Mouse (Mus musculus): ENCODE results near the gene Eva1c. TPM values are rescaled to one million over a fixed set of nuclear protein-coding genes. Genes with fewer than 3 reads are reported as not detected.

The Eva1c gene
- polyA plus RNA-seq, 1 experiment from 2014 or later = 0.61 TPM

- no peak overlapping the region for H3K27ac ChIP-seq (ENCODE audit: low read length)
- peaks cover 6% of the 10 kb centered on the region; the same call in 1 of the 2 replicates for H3K4me1 ChIP-seq (ENCODE audit: control insufficient read depth, insufficient read depth, low read length)
- no peak overlapping the region for H3K4me2 ChIP-seq (ENCODE audit: low read depth, low read length)
- 62% methylated on average over 8 of the region's 8 CpGs for WGBS
- H3K9ac ChIP-seq (ENCODE audit: low read depth, low read length) = no peak overlapping the region
- H3K36me3 ChIP-seq (ENCODE audit: control insufficient read depth, insufficient read depth, low read length) = no peaks in the 10 kb centered on the region
- no peak overlapping the region for H3K4me3 ChIP-seq (ENCODE audit: low read length)
- no peaks in the 10 kb centered on the region for H3K27me3 ChIP-seq (replicated peaks; ENCODE audit: control insufficient read depth, insufficient read depth, low read length)
- no peak for ATAC-seq
- H3K9me3 ChIP-seq (ENCODE audit: control insufficient read depth, low read length) = no peaks in the 10 kb centered on the region
Measured at GRCm38 (mm10) chr16:90872936-90873335, 46.4 kb downstream of the Eva1c start.

- Histone ChIP-seq H3K27ac (ENCODE audit: low read length) (no peak overlapping the region), H3K4me3 (ENCODE audit: low read length) (no peak overlapping the region), H3K36me3 (ENCODE audit: control insufficient read depth, insufficient read depth, low read length) (no peaks in the 10 kb centered on the region), H3K4me2 (ENCODE audit: low read depth, low read length) (no peak overlapping the region), H3K9me3 (ENCODE audit: control insufficient read depth, low read length) (no peaks in the 10 kb centered on the region), H3K9ac (ENCODE audit: low read depth, low read length) (no peak overlapping the region), H3K27me3 (replicated peaks; ENCODE audit: control insufficient read depth, insufficient read depth, low read length) (no peaks in the 10 kb centered on the region), H3K4me1 (ENCODE audit: control insufficient read depth, insufficient read depth, low read length) (0 out of 2 replicates have a peak, but pooled peaks cover under 1% of the 10 kb centered on the region)
- 66% methylated on average over 5 of the region's 5 CpGs for whole genome bisulfite sequencing
- ATAC-seq = no peak
Measured at GRCm38 (mm10) chr16:90874536-90874935, 48.0 kb downstream of the Eva1c start.

GRCm38 (mm10) chr16:90878135-90878860, 51.8 kb downstream of the Eva1c start:
- ATAC-seq = no peak
- no peak overlapping the region for H3K4me2 ChIP-seq (ENCODE audit: low read depth, low read length)
- no peak overlapping the region for H3K27ac ChIP-seq (ENCODE audit: low read length)
- no peaks in the 10 kb centered on the region for H3K36me3 ChIP-seq (ENCODE audit: control insufficient read depth, insufficient read depth, low read length)
- no peaks in the 10 kb centered on the region for H3K9me3 ChIP-seq (ENCODE audit: control insufficient read depth, low read length)
- no peaks in the 10 kb centered on the region for H3K4me1 ChIP-seq (ENCODE audit: control insufficient read depth, insufficient read depth, low read length)
- no peak overlapping the region for H3K9ac ChIP-seq (ENCODE audit: low read depth, low read length)
- no peaks in the 10 kb centered on the region for H3K27me3 ChIP-seq (replicated peaks; ENCODE audit: control insufficient read depth, insufficient read depth, low read length)
- WGBS = 78% methylated on average over 3 of the region's 3 CpGs
- no peak overlapping the region for H3K4me3 ChIP-seq (ENCODE audit: low read length)

GRCm38 (mm10) chr16:90882501-90882977, 56.0 kb downstream of the Eva1c start:
- no peak overlapping the region for H3K4me2 ChIP-seq (ENCODE audit: low read depth, low read length)
- no peaks in the 10 kb centered on the region for H3K4me1 ChIP-seq (ENCODE audit: control insufficient read depth, insufficient read depth, low read length)
- 49% methylated on average over 8 of the region's 8 CpGs for WGBS
- no peak overlapping the region for H3K4me3 ChIP-seq (ENCODE audit: low read length)
- no peak for ATAC-seq
- no peak overlapping the region for H3K9ac ChIP-seq (ENCODE audit: low read depth, low read length)
- H3K36me3 ChIP-seq (ENCODE audit: control insufficient read depth, insufficient read depth, low read length) = no peaks in the 10 kb centered on the region
- H3K9me3 ChIP-seq (ENCODE audit: control insufficient read depth, low read length) = no peaks in the 10 kb centered on the region
- H3K27ac ChIP-seq (ENCODE audit: low read length) = no peak overlapping the region
- H3K27me3 ChIP-seq (replicated peaks; ENCODE audit: control insufficient read depth, insufficient read depth, low read length) = no peaks in the 10 kb centered on the region

GRCm38 (mm10) chr16:90885351-90885750, 58.8 kb downstream of the Eva1c start:
- H3K4me3 ChIP-seq (ENCODE audit: low read length) = no peak overlapping the region
- H3K4me2 ChIP-seq (ENCODE audit: low read depth, low read length) = no peak overlapping the region
- no peak overlapping the region for H3K9ac ChIP-seq (ENCODE audit: low read depth, low read length)
- ATAC-seq = no peak
- 64% methylated on average over 2 of the region's 2 CpGs for WGBS
- H3K9me3 ChIP-seq (ENCODE audit: control insufficient read depth, low read length) = no peaks in the 10 kb centered on the region; the same call in 1 of the 2 replicates
- H3K36me3 ChIP-seq (ENCODE audit: control insufficient read depth, insufficient read depth, low read length) = no peaks in the 10 kb centered on the region
- no peaks in the 10 kb centered on the region for H3K4me1 ChIP-seq (ENCODE audit: control insufficient read depth, insufficient read depth, low read length)
- H3K27ac ChIP-seq (ENCODE audit: low read length) = no peak overlapping the region
- no peaks in the 10 kb centered on the region for H3K27me3 ChIP-seq (replicated peaks; ENCODE audit: control insufficient read depth, insufficient read depth, low read length)

- no peaks in the 10 kb centered on the region; the same call in 1 of the 2 replicates for H3K9me3 ChIP-seq (ENCODE audit: control insufficient read depth, low read length)
- H3K4me2 ChIP-seq (ENCODE audit: low read depth, low read length) = no peak overlapping the region
- H3K27ac ChIP-seq (ENCODE audit: low read length) = no peak overlapping the region
- H3K4me3 ChIP-seq (ENCODE audit: low read length) = no peak overlapping the region
- H3K9ac ChIP-seq (ENCODE audit: low read depth, low read length) = no peak overlapping the region
- no peaks in the 10 kb centered on the region for H3K36me3 ChIP-seq (ENCODE audit: control insufficient read depth, insufficient read depth, low read length)
- ATAC-seq = no peak
- H3K27me3 ChIP-seq (replicated peaks; ENCODE audit: control insufficient read depth, insufficient read depth, low read length) = no peaks in the 10 kb centered on the region
- H3K4me1 ChIP-seq (ENCODE audit: control insufficient read depth, insufficient read depth, low read length) = no peaks in the 10 kb centered on the region
- WGBS = 57% methylated on average over 9 of the region's 9 CpGs
Measured at GRCm38 (mm10) chr16:90885781-90886565, 59.5 kb downstream of the Eva1c start.

- H3K27me3 ChIP-seq (replicated peaks; ENCODE audit: control insufficient read depth, insufficient read depth, low read length) = no peaks in the 10 kb centered on the region
- 85% methylated on average over 9 of the region's 9 CpGs for WGBS
- no peaks in the 10 kb centered on the region for H3K36me3 ChIP-seq (ENCODE audit: control insufficient read depth, insufficient read depth, low read length)
- no peak overlapping the region for H3K4me2 ChIP-seq (ENCODE audit: low read depth, low read length)
- H3K9ac ChIP-seq (ENCODE audit: low read depth, low read length) = no peak overlapping the region
- no peak for ATAC-seq
- H3K27ac ChIP-seq (ENCODE audit: low read length) = no peak overlapping the region
- H3K4me1 ChIP-seq (ENCODE audit: control insufficient read depth, insufficient read depth, low read length) = peaks cover 3% of the 10 kb centered on the region; the same call in 1 of the 2 replicates
- no peak overlapping the region for H3K4me3 ChIP-seq (ENCODE audit: low read length)
- no peaks in the 10 kb centered on the region; the same call in 1 of the 2 replicates for H3K9me3 ChIP-seq (ENCODE audit: control insufficient read depth, low read length)
Measured at GRCm38 (mm10) chr16:90890683-90891082, 64.2 kb downstream of the Eva1c start.

- H3K36me3 ChIP-seq (ENCODE audit: control insufficient read depth, insufficient read depth, low read length) = no peaks in the 10 kb centered on the region
- peak; percentile 42; the same call in 1 of the 2 replicates for ATAC-seq
- H3K4me1 ChIP-seq (ENCODE audit: control insufficient read depth, insufficient read depth, low read length) = peaks cover 3% of the 10 kb centered on the region; the same call in 1 of the 2 replicates
- whole genome bisulfite sequencing = 48% methylated on average over 14 of the region's 14 CpGs
- H3K9me3 ChIP-seq (ENCODE audit: control insufficient read depth, low read length) = no peaks in the 10 kb centered on the region; the same call in 1 of the 2 replicates
- H3K27me3 ChIP-seq (replicated peaks; ENCODE audit: control insufficient read depth, insufficient read depth, low read length) = no peaks in the 10 kb centered on the region
- H3K9ac ChIP-seq (ENCODE audit: low read depth, low read length) = no peak overlapping the region; the same call in 1 of the 2 replicates
- no peak overlapping the region for H3K4me3 ChIP-seq (ENCODE audit: low read length)
- H3K27ac ChIP-seq (ENCODE audit: low read length) = no peak overlapping the region
- H3K4me2 ChIP-seq (ENCODE audit: low read depth, low read length) = no peak overlapping the region
Measured at GRCm38 (mm10) chr16:90891601-90892000, 65.1 kb downstream of the Eva1c start.

GRCm38 (mm10) chr16:90892081-90892480, 65.6 kb downstream of the Eva1c start:
- no peaks in the 10 kb centered on the region for H3K36me3 ChIP-seq (ENCODE audit: control insufficient read depth, insufficient read depth, low read length)
- H3K27me3 ChIP-seq (replicated peaks; ENCODE audit: control insufficient read depth, insufficient read depth, low read length) = no peaks in the 10 kb centered on the region
- no peak for ATAC-seq
- H3K9me3 ChIP-seq (ENCODE audit: control insufficient read depth, low read length) = no peaks in the 10 kb centered on the region; the same call in 1 of the 2 replicates
- peaks cover 3% of the 10 kb centered on the region; the same call in 1 of the 2 replicates for H3K4me1 ChIP-seq (ENCODE audit: control insufficient read depth, insufficient read depth, low read length)
- no peak overlapping the region for H3K4me3 ChIP-seq (ENCODE audit: low read length)
- WGBS = 19% methylated on average over 8 of the region's 8 CpGs
- no peak overlapping the region for H3K4me2 ChIP-seq (ENCODE audit: low read depth, low read length)
- H3K27ac ChIP-seq (ENCODE audit: low read length) = no peak overlapping the region
- no peak overlapping the region for H3K9ac ChIP-seq (ENCODE audit: low read depth, low read length)
